Mouse (Mus musculus): ENCODE data around the gene Olfr1494. TPM values are rescaled to one million over a fixed set of nuclear protein-coding genes. Genes with fewer than 3 reads are reported as not detected.

Olfr1494 gene
- not detected in 2 replicates for polyA plus RNA-seq (2015; fragmentation: Nextera tagmentation; extraction: Ambion mirVana)

DNA sequence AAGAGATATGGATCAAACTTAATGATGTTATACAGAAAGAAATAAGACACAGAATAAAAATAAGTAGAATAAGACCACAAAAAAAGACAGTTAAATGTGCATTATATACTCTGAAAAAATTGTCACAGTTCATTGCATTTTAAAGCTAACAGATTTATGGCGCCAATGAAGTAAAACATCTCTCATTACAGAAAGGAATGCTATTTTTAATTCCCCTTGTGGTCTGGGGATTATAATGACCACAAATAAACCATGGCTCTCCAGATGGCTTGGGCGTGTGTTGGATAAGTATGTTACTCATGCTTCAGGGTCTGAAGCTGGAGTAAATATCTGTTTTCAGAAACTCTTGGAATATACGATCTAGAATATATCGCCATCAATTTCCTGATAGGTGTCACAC, at the start of gene Olfr1494:
Gene Olfr1494 (plus strand): TSS at position 301 of the 400 bp plus-strand sequence.
- H3K4me2 ChIP-seq, result no peak within 1 kb of the TSS
- no peak within 1 kb of the TSS for H3K9ac ChIP-seq
- no peak for ATAC-seq (ENCODE audit: low read depth)
- 69% methylated on average over 4 of the region's 4 CpGs for WGBS (ENCODE audit: insufficient replicate concordance)
- H3K27ac ChIP-seq, result no peak within 1 kb of the TSS
- no peaks in the 10 kb centered on the region for H3K36me3 ChIP-seq
- no peak within 1 kb of the TSS for H3K4me3 ChIP-seq (replicated peaks)
- no peaks in the 10 kb centered on the region for H3K9me3 ChIP-seq (replicated peaks)
- H3K27me3 ChIP-seq, result no peaks in the 10 kb centered on the region
- DNase-seq, result no peak
- H3K4me1 ChIP-seq (replicated peaks), result no peaks in the 10 kb centered on the region

DNA sequence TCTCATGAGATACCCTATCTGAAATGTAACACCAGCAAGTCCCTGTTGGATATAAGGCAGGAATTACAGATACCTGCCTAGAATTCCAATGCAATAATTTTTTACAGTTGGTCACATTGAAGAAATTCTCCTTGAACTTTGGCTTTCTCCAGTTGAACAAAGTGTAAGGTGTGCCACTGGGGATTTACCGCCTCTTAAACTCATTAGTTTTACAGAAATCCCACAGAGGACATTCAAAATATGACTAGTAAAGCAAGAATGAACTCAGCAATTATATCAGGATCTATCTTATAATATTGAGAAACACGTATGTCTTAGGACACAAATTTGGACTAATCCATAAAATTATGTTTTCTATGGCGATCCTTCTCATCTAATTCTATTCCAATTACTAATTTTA, 42.6 kb upstream of the Olfr1494 start, which contains the start of gene Olfr1491:
Gene Olfr1491 (plus strand): TSS at position 301 of the 400 bp plus-strand sequence.
- H3K27me3 ChIP-seq, result no peaks in the 10 kb centered on the region
- H3K4me1 ChIP-seq (replicated peaks), result no peaks in the 10 kb centered on the region
- H3K27ac ChIP-seq, result no peak within 1 kb of the TSS
- WGBS (ENCODE audit: insufficient replicate concordance), result 45% methylated on average over 3 of the region's 3 CpGs
- no peaks in the 10 kb centered on the region for H3K36me3 ChIP-seq
- H3K4me3 ChIP-seq (replicated peaks), result no peak within 1 kb of the TSS
- ATAC-seq (ENCODE audit: low read depth) (no peak), DNase-seq (no peak)
- no peak within 1 kb of the TSS for H3K9ac ChIP-seq
- H3K4me2 ChIP-seq, result no peak within 1 kb of the TSS
- H3K9me3 ChIP-seq (replicated peaks), result no peaks in the 10 kb centered on the region

DNA sequence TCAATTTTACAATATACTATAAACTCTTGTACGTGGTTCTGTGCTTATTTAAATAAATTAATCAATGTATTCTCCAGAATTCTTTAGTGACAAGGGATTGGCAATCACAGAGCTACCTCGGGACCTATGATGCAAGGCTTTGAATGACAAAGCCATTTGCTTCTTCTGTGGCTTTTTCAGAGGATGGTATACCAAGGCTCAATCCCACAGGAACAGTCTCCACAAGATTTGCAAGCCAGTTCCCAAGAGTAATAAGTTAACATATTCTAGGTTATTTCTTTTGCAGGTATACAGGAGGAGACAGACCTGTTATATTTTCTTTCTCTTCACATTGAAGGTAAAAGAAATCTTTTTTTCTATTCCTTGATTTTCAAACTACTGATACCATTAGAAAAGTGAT, 16.6 kb upstream of the Olfr1494 start, which contains the start of gene Olfr1493-ps1:
Gene Olfr1493-ps1 (plus strand): TSS at position 301 of the 400 bp plus-strand sequence.
- 36% methylated on average over 2 of the region's 2 CpGs for WGBS (ENCODE audit: insufficient replicate concordance)
- Histone ChIP-seq H3K36me3 (no peaks in the 10 kb centered on the region), H3K9me3 (replicated peaks) (no peaks in the 10 kb centered on the region), H3K4me1 (replicated peaks) (no peaks in the 10 kb centered on the region), H3K4me2 (no peak within 1 kb of the TSS), H3K4me3 (replicated peaks) (no peak within 1 kb of the TSS), H3K27ac (no peak within 1 kb of the TSS), H3K27me3 (no peaks in the 10 kb centered on the region), H3K9ac (no peak within 1 kb of the TSS)
- no peak for DNase-seq
- ATAC-seq (ENCODE audit: low read depth), result no peak

DNA sequence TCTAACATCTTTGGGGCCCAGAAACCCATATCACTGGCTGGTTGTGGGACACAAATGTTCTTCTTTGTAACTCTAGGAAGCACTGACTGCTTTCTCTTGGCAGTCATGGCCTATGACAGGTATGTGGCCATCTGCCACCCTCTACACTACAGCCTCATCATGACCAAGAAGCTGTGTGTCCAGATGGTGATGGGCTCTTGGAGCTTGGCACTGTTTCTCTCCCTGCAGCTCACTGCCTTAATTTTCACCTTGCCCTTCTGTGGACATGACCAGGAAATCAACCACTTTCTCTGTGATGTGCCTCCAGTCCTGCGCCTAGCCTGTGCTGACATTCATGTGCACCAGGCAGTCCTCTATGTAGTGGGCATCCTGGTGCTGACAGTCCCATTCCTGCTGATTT, 9.8 kb downstream of the Olfr1494 start:
- ATAC-seq (ENCODE audit: low read depth) (no peak), DNase-seq (no peak)
- Histone ChIP-seq H3K4me2 (no peak overlapping the region), H3K4me1 (replicated peaks) (no peaks in the 10 kb centered on the region), H3K9me3 (replicated peaks) (no peaks in the 10 kb centered on the region), H3K9ac (no peak overlapping the region), H3K27ac (no peak overlapping the region), H3K27me3 (no peaks in the 10 kb centered on the region), H3K36me3 (no peaks in the 10 kb centered on the region), H3K4me3 (replicated peaks) (no peak overlapping the region)
- WGBS (ENCODE audit: insufficient replicate concordance), result 68% methylated on average over 1 of the region's 1 CpGs

DNA sequence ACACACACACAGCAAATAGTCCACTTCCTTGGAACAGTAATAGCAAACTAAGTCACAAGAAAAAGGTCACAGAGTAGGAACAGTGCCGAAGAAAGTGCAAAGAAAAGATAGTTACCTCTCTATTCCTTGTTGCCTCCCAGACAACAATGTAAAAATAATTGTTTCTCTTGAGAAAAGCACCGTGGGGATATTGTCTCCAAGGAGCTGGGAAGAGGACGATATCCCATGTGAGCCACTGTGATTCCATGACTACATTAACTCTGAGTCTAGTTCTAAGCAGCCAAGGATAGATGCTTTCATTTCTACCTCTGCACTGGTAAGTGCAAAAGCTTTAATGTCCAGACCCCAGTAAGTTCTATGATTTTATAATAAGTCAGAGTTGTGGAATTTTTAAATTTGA, 24.8 kb downstream of the Olfr1494 start, which contains the start of gene Olfr1495:
Gene Olfr1495 (plus strand): TSS at position 301 of the 400 bp plus-strand sequence.
- Histone ChIP-seq H3K36me3 (no peaks in the 10 kb centered on the region), H3K27me3 (no peaks in the 10 kb centered on the region), H3K4me2 (no peak within 1 kb of the TSS), H3K9me3 (replicated peaks) (no peaks in the 10 kb centered on the region), H3K27ac (no peak within 1 kb of the TSS), H3K4me3 (replicated peaks) (no peak within 1 kb of the TSS), H3K4me1 (replicated peaks) (no peaks in the 10 kb centered on the region), H3K9ac (no peak within 1 kb of the TSS)
- ATAC-seq (ENCODE audit: low read depth) (no peak), DNase-seq (no peak)
- 48% methylated on average over 3 of the region's 3 CpGs for WGBS (ENCODE audit: insufficient replicate concordance)

DNA sequence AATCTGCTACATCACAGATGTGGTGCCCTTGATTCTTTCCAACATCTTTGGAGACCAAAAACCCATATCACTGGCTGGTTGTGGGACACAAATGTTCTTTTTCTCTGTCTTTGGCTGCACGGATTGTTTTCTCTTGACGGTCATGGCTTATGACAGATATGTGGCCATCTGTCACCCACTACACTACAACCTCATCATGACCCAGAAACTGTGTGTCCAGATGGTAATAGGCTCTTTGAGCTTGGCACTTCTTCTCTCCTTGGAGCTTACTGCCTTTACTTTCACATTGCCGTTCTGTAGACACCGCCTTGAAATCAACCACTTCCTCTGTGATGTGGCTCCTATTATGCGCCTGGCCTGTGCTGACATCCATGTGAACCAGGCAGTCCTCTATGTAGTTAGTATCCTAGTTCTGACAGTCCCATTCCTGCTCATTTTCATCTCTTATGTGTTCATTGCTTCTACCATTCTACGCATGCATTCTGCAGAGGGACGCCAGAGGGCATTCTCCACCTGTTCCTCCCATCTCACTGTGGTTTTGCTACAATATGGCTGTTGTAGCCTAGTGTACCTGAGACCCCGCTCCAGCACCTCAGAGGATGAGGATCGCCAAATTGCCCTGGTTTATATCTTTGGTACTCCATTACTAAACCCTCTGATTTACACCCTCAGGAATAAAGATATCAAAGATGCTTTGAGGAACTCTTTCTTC, 29.2 kb downstream of the Olfr1494 start:
- no peak overlapping the region for H3K4me3 ChIP-seq (replicated peaks)
- ATAC-seq (ENCODE audit: low read depth) (no peak), DNase-seq (no peak)
- H3K36me3 ChIP-seq, result no peaks in the 10 kb centered on the region
- H3K9me3 ChIP-seq (replicated peaks), result no peaks in the 10 kb centered on the region
- H3K27me3 ChIP-seq, result no peaks in the 10 kb centered on the region
- no peak overlapping the region for H3K9ac ChIP-seq
- H3K4me1 ChIP-seq (replicated peaks), result no peaks in the 10 kb centered on the region
- 73% methylated on average over 9 of the region's 9 CpGs for WGBS (ENCODE audit: insufficient replicate concordance)
- H3K27ac ChIP-seq, result no peak overlapping the region
- no peak overlapping the region for H3K4me2 ChIP-seq

DNA sequence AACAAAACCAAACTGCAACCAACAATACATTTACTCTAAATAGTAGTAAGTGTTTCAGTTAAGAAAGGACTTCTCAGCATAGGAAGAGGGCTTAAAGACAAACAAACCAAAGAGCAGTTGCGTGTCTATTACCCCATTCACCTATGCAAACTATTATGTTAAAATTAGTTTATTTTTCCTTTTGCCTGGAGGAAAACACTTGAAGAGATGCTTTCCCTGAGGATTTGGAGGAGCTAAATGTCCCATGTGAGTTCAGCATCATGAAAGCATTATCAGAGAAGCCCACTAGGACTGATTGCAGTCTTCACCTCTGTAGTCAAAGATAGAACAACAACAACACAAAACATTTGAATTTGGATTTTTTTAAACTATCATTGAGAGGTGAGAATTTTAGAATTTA, 38.0 kb downstream of the Olfr1494 start, which contains the start of gene Olfr1496:
Gene Olfr1496 (plus strand): TSS at position 301 of the 400 bp plus-strand sequence.
- no peak for DNase-seq
- Histone ChIP-seq H3K27ac (no peak within 1 kb of the TSS), H3K4me1 (replicated peaks) (no peaks in the 10 kb centered on the region), H3K4me3 (replicated peaks) (no peak within 1 kb of the TSS), H3K9ac (no peak within 1 kb of the TSS), H3K4me2 (no peak within 1 kb of the TSS), H3K36me3 (no peaks in the 10 kb centered on the region), H3K9me3 (replicated peaks) (no peaks in the 10 kb centered on the region), H3K27me3 (no peaks in the 10 kb centered on the region)
- 58% methylated on average over 1 of the region's 1 CpGs for WGBS (ENCODE audit: insufficient replicate concordance)
- ATAC-seq (ENCODE audit: low read depth), result no peak

DNA sequence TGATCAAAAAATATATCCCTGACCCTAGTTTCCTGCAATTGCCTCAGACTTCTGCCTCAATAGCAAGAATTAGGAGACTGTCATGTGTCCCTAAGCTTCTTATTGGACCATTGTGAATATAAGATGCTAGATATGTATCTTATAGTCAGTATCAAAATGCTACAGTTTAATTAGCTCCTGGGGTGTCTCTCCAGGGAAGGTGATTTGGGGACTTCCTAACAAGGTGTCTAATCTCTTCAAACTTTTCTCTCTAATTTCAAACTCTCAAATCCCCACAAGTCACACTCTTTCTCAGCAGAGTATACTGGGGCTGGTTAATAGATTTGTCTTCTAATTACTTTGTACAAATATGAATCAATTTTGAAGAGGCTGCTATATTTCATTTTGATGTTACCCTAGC, 58.6 kb downstream of the Olfr1494 start, which contains the start of gene Olfr1497:
Gene Olfr1497 (minus strand): TSS at position 101 of the 400 bp plus-strand sequence.
- H3K4me3 ChIP-seq (replicated peaks), result no peak within 1 kb of the TSS
- no peaks in the 10 kb centered on the region for H3K4me1 ChIP-seq (replicated peaks)
- no peaks in the 10 kb centered on the region for H3K27me3 ChIP-seq
- no peak within 1 kb of the TSS for H3K9ac ChIP-seq
- no peaks in the 10 kb centered on the region for H3K9me3 ChIP-seq (replicated peaks)
- H3K4me2 ChIP-seq, result no peak within 1 kb of the TSS
- H3K27ac ChIP-seq, result no peak within 1 kb of the TSS
- H3K36me3 ChIP-seq, result no peaks in the 10 kb centered on the region
- DNase-seq (no peak), ATAC-seq (ENCODE audit: low read depth) (no peak)

Other genes starting within 250 kb of the Olfr1494 start
- not detected in 2 replicates for gene Olfr1477, start 239.2 kb upstream of the Olfr1494 start, polyA plus RNA-seq (2015; fragmentation: Nextera tagmentation; extraction: Ambion mirVana)
- gene Olfr1480, start 211.8 kb upstream of the Olfr1494 start, polyA plus RNA-seq (2015; fragmentation: Nextera tagmentation; extraction: Ambion mirVana), result not detected in 2 replicates
- gene Olfr1484, start 156.2 kb upstream of the Olfr1494 start, polyA plus RNA-seq (2015; fragmentation: Nextera tagmentation; extraction: Ambion mirVana), result not detected in 2 replicates
- gene Olfr1487, start 122.4 kb upstream of the Olfr1494 start, polyA plus RNA-seq (2015; fragmentation: Nextera tagmentation; extraction: Ambion mirVana), result not detected in 2 replicates
- gene Olfr1489, start 108.1 kb upstream of the Olfr1494 start, polyA plus RNA-seq (2015; fragmentation: Nextera tagmentation; extraction: Ambion mirVana), result not detected in 2 replicates
- gene Olfr1490, start 88.6 kb upstream of the Olfr1494 start, polyA plus RNA-seq (2015; fragmentation: Nextera tagmentation; extraction: Ambion mirVana), result not detected in 2 replicates
- gene Olfr1491, start 42.5 kb upstream of the Olfr1494 start, polyA plus RNA-seq (2015; fragmentation: Nextera tagmentation; extraction: Ambion mirVana), result not detected in 2 replicates
- gene Olfr1493-ps1, start 16.4 kb upstream of the Olfr1494 start, polyA plus RNA-seq (2015; fragmentation: Nextera tagmentation; extraction: Ambion mirVana), result not detected in 2 replicates
- gene Olfr1495, start 24.9 kb downstream of the Olfr1494 start, polyA plus RNA-seq (2015; fragmentation: Nextera tagmentation; extraction: Ambion mirVana), result not detected in 2 replicates
- not detected in 2 replicates for gene Olfr1496, start 38.1 kb downstream of the Olfr1494 start, polyA plus RNA-seq (2015; fragmentation: Nextera tagmentation; extraction: Ambion mirVana)
- gene Olfr1497, start 58.5 kb downstream of the Olfr1494 start, polyA plus RNA-seq (2015; fragmentation: Nextera tagmentation; extraction: Ambion mirVana), result not detected in 2 replicates
- not detected in 2 replicates for gene Olfr1499, start 79.7 kb downstream of the Olfr1494 start, polyA plus RNA-seq (2015; fragmentation: Nextera tagmentation; extraction: Ambion mirVana)
- gene Olfr1500, start 90.8 kb downstream of the Olfr1494 start, polyA plus RNA-seq (2015; fragmentation: Nextera tagmentation; extraction: Ambion mirVana), result not detected in 2 replicates
- not detected in 2 replicates for gene Olfr1501, start 111.0 kb downstream of the Olfr1494 start, polyA plus RNA-seq (2015; fragmentation: Nextera tagmentation; extraction: Ambion mirVana)
- gene Olfr1502, start 122.1 kb downstream of the Olfr1494 start, polyA plus RNA-seq (2015; fragmentation: Nextera tagmentation; extraction: Ambion mirVana), result not detected in 2 replicates
- not detected in 2 replicates for gene Olfr1504, start 158.2 kb downstream of the Olfr1494 start, polyA plus RNA-seq (2015; fragmentation: Nextera tagmentation; extraction: Ambion mirVana)
- not detected in 2 replicates for gene Olfr1505, start 173.8 kb downstream of the Olfr1494 start, polyA plus RNA-seq (2015; fragmentation: Nextera tagmentation; extraction: Ambion mirVana)

Data from liver, embryonic 13.5 days (tissue).